Mouse (Mus musculus): ENCODE data around the gene Ambra1. TPM values are rescaled to one million over a fixed set of nuclear protein-coding genes. Genes with fewer than 3 reads are reported as not detected.

Gene Ambra1
- total RNA-seq, 2 experiments from 2014 or later, result 50.5 to 52.3 TPM

DNA sequence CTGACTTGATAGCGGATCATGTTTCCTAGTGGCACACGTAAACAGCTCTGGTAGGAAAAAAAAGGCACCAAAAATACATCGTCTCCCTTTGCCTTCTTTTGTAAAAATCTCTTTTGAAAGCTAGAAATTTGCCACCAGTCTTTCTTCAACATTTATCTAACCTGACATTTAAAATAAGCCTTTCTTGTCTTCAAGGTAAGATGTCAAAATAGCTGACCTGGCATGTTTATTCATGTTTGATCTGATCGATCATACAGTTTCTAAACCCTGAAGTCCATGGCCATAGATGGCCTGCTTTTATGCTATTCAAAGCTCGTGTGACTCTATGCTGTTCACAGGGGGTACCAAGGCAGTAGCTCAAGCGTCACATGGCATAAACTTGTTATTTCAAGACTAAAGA lies 124.6 kb downstream of the Ambra1 start:
- no peak for DNase-seq (ENCODE audit: low spot score in 2 of 2)
- intact Hi-C loops (cut with DNase I), result no loop called here

DNA sequence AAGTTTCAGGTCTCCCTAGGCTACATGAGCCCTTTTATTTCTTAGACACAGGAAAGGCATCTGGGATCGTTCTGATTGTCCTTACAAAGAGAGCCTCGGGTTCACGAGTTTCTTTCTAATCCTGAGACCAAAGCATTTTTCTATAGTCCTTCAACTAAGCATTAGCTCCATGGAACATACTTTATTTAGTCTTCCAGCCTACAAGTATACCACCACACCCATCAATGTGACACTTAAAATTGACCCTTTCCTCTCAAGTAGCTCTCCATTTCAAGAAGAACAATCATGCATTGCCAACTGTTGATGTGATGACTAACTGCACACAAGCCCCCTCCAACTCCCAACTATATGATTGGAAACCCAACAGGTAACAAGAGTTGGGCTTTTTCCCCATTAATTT lies 127.0 kb downstream of the Ambra1 start:
- intact Hi-C loops (cut with DNase I), result no loop called here
- no peak for DNase-seq (ENCODE audit: low spot score in 2 of 2)

DNA sequence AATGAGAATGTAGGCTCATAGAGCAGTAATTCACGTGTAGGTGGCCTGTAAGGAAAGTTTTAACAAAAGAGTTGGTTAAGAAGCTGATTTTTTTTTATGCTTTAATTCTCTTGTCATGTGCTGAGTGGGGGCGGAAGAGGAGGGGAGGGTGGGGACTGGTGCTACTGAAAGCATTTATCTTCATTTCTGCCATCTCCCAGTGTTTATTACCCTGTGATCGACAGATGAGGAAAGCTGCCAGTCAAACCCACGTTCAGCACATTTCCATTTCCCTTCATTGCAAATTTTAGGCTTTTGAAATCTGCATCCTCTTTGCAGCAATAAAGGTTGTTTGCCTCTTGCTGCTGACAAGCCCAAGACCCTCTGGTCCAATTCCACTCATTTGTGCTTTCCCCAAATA lies 129.5 kb downstream of the Ambra1 start:
- intact Hi-C loops (cut with DNase I), result no loop called here
- peak; percentile 25 to 36 for DNase-seq (ENCODE audit: low spot score in 2 of 2)

DNA sequence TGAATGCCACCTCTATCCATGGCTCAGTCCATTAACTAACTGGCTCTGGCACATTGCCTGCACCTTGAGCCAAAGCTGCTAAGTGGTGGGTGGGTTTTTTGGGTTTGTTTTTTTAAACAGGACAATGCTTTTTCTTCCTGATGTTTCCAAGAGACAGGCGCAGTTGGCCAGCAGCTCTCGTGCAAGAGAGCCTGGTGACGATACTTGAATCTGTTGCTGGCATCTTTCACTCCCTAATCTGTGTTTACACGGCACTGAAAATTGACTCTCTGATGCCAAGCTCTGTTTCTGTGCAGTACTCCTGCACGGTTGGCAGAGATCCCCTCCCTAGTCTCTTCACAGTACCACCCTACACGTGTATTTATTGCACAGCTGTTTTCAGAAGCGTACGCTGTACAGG lies 140.8 kb downstream of the Ambra1 start:
- DNase-seq (ENCODE audit: low spot score in 2 of 2), result peak; percentile 45 to 65
- intact Hi-C loops (cut with DNase I), result no loop called here

DNA sequence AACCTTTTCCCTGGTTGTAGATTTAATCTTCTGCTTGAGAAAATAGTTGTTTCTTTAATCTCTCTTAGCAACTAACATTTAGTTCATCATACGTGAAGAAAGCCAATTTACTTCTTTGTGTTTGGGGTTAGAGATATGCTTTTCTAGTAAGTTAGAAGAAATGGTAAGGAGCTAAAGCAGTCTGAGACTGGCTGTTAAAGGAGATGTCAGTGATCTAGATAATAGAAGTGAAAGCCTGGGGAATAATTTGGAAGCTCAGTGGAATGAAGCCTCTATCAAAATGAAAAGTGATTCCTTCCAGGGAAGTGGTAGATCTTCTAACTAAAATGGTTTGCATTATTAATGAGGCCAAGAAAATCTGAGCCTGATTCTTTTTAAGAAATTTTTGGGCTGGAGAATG lies 141.3 kb downstream of the Ambra1 start:
- intact Hi-C loops (cut with DNase I), result no loop called here
- DNase-seq (ENCODE audit: low spot score in 2 of 2), result no peak

DNA sequence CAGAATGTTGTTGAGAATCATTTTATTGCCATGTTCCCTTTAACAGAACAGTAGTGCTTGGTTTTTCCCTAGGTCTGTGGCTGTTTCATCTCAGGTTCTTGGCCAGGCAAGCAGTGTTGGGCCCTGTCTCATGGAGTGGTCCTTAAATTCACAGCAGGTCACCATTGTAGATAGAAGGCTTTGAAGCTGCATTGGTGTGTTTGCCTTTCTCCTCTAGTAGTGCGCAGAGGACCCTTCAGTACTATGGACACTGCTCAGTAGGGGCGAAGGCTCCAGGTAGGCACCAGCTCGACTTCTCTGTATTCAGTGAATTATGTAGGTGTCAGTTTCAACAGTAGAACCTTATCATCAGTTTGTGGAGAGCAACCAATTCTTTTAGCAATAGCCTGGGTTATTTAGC lies 142.7 kb downstream of the Ambra1 start:
- intact Hi-C loops (cut with DNase I), result no loop called here
- DNase-seq (ENCODE audit: low spot score in 2 of 2), result no peak

DNA sequence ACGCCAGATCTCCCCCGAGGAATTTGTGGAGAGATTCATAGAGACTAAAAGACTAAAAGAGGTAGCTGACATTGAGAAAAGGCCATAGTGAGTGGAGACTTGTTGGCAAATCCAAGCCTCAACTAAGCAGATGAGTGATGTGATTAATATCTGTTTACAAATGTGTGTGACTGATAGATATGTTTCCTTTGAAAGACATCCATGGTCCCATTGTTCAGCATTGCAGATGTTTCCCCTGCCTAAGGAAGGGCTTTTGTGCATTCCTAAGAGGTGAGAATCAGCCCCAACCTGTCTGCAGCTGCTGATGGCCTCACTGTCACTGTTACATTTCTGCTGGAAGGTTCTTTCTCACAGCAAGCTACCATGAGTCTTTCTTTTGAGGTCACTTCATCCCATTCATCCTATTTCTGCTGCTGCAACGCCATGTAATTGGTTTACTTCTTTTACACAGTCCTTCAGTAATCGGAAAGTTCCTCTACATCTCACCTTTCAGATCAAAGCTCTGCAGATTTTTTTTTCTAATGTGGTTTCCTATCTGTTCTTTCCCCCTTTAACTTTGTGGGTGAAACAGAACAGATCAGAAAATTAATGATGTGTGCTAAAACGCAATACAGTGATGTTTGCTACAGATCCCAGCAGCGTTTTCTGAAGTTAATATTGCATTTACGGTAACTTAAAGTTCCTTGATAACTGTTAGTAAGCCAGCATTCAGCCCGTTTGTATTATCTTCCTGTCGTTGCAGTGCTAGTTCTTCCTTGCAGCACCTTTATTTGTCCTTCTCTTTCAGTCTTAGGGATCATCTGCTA lies 146.3 kb downstream of the Ambra1 start:
- intact Hi-C loops (cut with DNase I), result no loop called here
- DNase-seq (ENCODE audit: low spot score in 2 of 2), result no peak

DNA sequence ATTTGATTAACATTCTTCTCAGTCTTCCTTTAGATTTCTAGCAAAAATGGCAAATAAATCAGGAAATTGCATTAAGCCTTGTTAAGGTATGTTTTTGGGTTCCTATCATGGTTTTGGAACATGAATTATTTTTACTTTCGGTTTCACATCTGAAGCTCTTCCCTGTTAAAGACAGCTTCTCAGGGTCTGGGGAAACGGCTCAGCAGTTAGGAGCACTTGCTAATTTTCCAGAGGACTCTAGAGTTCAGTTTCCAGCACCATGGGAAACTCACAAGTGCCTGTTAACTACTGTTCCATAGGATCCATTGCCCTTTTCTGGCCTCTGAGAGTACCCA lies 146.8 kb downstream of the Ambra1 start:
- DNase-seq (ENCODE audit: low spot score in 2 of 2), result no peak
- intact Hi-C loops (cut with DNase I), result no loop called here

DNA sequence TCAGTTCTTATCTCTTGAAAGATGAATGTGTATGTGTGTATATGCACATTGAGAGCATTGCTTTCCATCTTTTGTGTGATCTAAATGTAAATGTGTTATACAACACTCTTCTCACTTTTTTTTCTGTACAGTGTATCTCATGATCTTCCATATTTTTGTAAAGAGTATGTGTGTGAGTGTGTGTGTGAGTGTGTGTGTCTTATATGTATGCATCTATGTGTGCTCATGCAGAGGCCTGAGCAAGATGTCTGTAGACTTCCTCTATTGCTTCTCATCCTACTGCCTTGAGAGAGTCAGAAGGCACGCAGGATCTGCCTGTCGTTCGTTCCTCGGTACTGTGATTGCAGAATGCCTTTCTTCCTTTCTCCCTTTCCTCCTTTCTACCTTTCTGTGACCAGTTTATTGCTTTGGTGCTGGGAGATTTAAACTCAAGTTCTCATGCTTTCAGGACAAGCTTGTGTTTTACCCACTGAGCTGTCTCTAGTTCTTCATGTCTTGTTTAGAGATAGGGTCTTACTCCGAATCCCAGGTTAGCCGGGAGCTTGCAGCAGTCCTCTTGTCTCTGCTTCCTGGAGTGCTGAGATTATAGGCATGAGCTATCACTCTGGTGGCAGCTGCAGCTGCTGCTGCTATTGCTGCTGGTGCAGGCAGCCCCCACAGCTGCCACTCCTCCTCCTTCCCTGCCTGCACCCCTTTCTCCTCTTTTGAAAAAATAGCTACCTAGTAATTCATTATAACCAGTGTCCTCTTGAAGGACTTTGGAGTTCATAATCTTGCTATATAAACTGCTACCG lies 148.7 kb downstream of the Ambra1 start:
- intact Hi-C loops (cut with DNase I), result no loop called here
- peak; percentile 13 to 38 for DNase-seq (ENCODE audit: low spot score in 2 of 2)

DNA sequence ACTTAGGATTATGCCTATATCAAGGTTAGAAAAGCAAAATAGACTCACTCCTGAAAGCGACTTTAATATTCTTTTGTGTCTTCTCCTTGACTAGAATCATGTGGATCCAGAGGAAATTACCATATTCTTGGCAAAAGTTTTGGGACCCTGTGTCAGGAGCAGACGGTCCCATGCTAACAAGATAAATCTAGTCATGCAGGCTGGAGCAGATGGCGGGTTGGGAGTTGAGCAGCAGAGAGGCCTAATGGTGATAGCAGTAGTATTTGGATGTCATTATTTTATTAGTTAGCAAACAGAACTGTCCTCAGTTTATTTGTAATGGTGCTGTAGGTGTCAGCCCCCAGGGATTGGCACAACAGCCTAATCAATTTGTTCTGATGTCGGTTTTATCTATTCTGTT lies 154.0 kb downstream of the Ambra1 start:
- DNase-seq (ENCODE audit: low spot score in 2 of 2), result no peak

DNA sequence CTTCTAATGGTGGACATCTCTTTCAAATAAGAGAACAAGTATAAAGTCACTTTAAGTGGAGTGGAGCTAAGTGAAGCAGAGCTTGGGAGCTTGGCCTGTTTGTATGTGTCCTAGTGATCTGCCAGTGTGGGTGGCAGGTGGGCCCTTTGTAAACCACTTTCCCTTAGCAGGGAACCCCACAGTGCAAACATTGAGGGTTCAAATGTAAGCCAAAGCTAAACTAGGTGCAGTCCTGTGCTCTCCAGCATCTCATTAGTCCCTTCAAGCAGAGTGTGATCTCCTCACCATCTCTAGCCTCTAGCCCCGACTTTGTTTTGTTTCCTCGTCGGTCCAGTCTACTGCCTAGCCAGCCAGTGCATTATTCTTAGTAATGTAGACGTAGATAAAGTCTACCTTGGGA lies 154.7 kb downstream of the Ambra1 start:
- intact Hi-C loops (cut with DNase I), result no loop called here
- DNase-seq (ENCODE audit: low spot score in 2 of 2), result no peak

More for the DNA sequence above, 154.0 kb downstream of the Ambra1 start:
- intact Hi-C loops (cut with DNase I), result no loop called here

DNA sequence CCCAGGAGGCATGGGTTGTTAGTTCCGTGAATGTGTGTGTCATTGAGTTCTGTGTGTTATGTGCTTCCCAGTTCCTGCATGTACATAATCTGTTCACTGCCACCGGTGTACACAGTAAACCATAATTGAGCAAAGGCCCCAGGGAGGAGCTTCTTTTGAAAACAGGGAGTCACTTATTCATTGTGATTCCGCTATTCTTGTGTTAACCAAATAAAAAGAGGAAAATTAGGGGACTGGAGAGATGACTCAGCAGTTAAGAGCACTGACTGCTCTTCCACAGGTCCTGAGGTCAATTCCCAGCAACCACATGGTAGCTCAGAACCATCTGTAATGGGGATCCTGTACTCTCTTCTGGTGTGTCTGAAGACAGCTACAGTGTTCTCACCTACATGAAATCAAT lies 164.8 kb downstream of the Ambra1 start:
- intact Hi-C loops (cut with DNase I), result no loop called here
- DNase-seq (ENCODE audit: low spot score in 2 of 2), result no peak

DNA sequence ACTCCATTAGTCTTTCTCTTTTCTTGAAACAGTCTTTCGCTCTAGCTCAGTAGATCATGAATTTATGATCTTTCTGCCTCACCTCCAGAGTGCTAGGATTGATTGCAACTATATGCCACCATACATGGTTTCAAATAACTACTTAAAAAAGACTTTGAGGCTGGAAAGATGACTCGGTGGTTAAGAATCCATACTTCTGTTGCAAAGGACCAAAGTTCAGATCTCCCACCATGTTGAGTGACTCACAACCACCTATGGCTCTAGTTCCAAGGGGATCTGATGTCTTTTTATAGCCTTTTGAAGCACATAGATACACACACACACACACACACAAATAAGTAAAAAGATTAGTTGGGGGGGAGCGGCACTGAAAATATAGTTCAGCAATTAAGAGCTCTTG lies 165.5 kb downstream of the Ambra1 start:
- intact Hi-C loops (cut with DNase I), result no loop called here
- DNase-seq (ENCODE audit: low spot score in 2 of 2), result no peak

DNA sequence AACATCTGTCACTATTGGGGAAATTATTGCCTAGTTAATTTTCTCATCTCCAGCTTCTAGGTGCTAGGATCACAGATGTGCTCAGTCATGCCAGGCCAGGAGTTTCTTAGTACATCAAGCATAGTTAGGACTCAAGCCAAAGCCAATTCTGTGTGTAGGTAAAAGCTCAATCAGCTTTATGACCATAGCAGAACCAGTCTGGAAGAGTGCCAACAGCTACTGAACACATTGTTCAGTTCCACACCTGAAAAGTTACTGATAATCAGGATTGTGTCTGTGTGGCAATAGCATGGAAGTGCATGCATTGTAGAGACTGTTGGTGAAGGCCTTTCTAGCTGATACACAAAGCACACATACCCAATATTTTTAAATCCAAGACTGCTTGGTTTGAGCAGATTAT lies 168.0 kb downstream of the Ambra1 start:
- DNase-seq (ENCODE audit: low spot score in 2 of 2), result no peak
- intact Hi-C loops (cut with DNase I), result no loop called here

DNA sequence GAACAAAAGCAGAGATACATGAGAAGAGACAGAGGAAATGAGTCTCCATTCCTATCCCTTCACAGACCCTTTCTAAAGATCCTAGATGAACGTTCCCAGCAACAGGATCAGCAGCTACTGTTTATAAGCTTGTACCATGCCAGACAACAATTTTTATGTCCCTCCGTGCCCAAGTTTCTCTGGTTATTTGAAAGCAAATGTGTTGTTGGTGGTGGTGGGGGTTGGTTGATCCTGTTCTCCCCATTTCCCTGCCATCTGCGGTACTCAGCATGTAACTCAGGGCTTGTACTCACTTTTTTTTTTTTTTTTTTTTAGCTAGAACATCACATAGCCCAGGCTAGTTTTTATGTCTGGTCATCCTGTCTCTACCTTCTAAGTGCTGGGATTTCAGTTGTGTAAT lies 169.2 kb downstream of the Ambra1 start:
- no peak for DNase-seq (ENCODE audit: low spot score in 2 of 2)
- intact Hi-C loops (cut with DNase I), result no loop called here

DNA sequence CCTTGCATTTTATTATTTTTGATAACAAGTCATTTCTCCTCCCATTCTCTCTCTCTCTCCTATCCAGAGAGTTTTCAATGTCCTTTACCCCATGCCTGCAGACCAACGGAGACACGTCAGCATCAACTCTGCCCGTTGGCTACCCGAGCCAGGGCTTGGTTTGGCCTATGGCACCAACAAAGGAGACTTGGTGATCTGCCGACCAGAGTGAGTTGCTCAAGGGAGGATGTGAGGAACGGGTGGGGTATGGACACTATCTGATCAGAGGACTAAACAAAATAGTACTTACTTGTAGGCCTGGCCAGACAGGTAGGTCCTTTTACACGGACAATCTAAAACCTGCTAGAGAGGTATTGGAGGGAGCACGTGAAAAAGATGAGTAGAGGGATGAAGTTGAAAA lies 170.5 kb downstream of the Ambra1 start:
- DNase-seq (ENCODE audit: low spot score in 2 of 2), result no peak
- intact Hi-C loops (cut with DNase I), result loop anchor here (5.0 kb wide), 1 partner anchor 118 kb away; no protein-coding TSS in a partner anchor

DNA sequence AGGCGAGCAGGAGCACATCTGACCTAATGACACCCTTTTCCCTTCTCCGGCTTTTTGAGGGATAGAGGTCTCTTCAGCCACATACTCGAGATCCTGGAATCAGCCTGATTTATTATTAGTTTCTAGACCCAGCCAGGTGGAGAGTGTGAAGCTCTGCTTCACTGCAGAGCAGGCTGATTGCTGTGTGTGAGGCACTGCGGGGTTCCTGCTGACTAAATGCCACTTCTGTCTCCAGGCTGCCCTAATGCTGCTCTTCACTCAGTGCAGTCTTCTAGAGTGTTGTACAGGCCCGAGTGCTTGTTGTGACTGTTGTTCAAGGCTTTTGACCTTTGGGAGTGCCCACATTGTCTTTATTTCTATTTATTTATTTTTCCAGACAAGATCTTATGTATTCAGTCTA lies 172.4 kb downstream of the Ambra1 start:
- intact Hi-C loops (cut with DNase I), result loop anchor here (5.0 kb wide), 1 partner anchor 120 kb away; no protein-coding TSS in a partner anchor
- no peak for DNase-seq (ENCODE audit: low spot score in 2 of 2)

DNA sequence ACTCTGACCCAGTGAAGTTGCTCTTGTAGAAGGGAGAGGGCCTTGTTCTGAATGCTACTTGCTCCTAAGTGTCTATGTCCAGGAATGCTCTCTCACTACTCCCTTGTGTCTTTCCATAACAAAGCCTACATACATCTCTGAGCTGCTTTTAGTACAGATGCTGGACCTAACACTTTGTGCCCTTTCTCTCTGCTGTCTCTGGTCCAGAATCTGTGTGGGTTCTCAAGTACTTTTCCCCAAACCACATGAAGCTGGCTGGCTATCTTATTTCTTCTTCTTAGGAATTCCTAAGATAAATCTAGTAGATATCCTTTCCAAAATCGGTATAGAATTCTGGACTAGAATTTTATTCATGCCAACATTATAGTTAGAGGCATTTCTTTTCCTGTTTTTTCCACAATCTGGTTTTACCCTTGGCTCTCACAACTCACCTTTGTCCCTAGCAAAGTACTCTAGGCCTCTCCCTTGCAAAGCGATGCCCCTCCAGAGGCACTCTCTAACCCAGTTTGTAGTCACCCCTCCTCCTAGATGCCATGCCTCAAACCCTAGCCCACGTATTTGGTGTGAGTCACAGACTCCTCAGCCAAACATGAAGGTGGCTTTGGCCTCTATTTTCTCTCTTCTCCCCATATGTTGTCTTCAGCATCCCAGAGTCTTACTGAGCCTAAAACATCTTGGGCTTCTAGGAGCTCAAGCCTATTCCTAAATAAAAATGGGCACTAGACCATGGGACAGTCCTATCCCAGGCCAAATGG lies 173.4 kb downstream of the Ambra1 start:
- intact Hi-C loops (cut with DNase I), result loop anchor here (5.0 kb wide), 1 partner anchor 121 kb away; no protein-coding TSS in a partner anchor
- DNase-seq (ENCODE audit: low spot score in 2 of 2), result peak; percentile 17 to 82

DNA sequence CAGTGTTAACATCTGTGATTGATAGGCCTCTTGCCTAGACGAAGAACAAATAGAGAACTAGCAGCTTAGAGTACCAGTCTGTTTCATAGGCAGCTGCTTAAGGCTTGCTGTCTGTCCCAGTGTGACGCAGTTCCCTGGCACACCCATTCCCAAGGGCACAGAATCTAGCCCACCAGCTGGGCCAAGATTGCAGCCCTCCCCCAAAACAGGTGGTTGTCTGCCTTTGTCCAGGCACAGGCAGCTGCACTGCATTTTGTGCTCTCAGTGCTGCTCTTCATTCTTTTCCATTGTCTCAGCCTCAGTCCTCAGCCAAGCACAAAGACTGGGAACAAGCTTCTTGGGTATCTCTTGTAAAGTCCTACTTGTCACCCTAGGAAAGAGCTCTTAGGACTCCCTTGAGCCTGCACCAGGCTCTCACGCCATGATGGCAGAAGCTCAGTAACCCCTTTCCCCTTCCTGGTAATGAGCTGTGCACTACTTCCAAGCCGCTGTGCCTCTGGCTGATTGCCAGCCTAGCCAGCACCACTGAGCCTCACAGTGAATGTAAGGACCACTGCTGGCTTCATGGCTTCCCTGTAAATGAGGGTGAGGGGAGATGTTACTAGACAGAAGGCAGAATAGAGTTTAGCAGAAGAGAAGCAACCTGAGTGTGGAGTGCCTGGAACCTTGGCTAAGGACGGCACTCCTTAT lies 174.8 kb downstream of the Ambra1 start:
- peak in 1 of 2 experiments; percentile 72 for DNase-seq (ENCODE audit: low spot score in 2 of 2)
- intact Hi-C loops (cut with DNase I), result loop anchor here (5.0 kb wide), 1 partner anchor 122 kb away; no protein-coding TSS in a partner anchor

DNA sequence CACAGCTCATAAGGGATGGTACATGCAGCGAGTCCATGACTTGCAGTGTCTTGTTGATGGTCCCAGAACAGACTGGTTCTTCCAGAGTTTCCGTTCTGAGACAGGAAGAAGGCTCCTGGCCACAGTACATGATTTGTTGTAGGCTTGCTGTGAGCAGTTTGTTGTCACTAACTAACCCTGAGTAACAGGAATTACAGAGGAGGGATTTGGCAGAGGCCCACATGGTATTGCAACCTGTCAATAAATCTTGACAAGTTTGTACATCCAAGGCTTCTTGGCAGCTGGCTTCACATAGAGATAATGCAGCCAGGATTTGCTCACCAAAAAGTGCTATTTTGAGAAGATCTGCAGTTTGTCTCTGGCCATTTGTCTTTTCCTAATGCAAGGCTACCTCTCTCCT lies 176.2 kb downstream of the Ambra1 start:
- intact Hi-C loops (cut with DNase I), result no loop called here
- DNase-seq (ENCODE audit: low spot score in 2 of 2), result no peak

All from left cerebral cortex, postnatal 25 days (tissue).